Mouse (Mus musculus): ENCODE data around the gene Gnai3. TPM values are rescaled to one million over a fixed set of nuclear protein-coding genes. Genes with fewer than 3 reads are reported as not detected.

Gnai3 gene
- polyA plus RNA-seq, 1 experiment from 2014 or later = 136 TPM

GRCm38 (mm10) chr3:108164807-108165206, 18.9 kb upstream of the Gnai3 start:
- ATAC-seq = peak; percentile 57
- peaks cover 5% of the 10 kb centered on the region for H3K27me3 ChIP-seq
- CTCF ChIA-PET = interaction anchor here (0.7 to 10.4 kb wide), 30 partner anchors 8 to 280 kb away, joined by 3 to 247 read pairs (median 4); partner anchors contain the start of genes Atxn7l2, Cyb561d1, Gnai3 and Gnat2
- DNase-seq (ENCODE audit: low read depth, low spot score) = peak; percentile 34
- no peak for TF ChIP-seq CTCF (IDR thresholded peaks at IDR 0.05)
- in situ Hi-C loops (cut with MboI; ENCODE audit: low pct_unique_long_range_greater_than_20kb) = loop anchor here (5.0 kb wide), 3 partner anchors 42 to 222 kb away; no protein-coding TSS in a partner anchor
- POLR2A ChIA-PET = interaction anchor here (0.8 to 2.0 kb wide), 10 partner anchors 10 to 92 kb away, joined by 3 to 11 read pairs (median 4); partner anchors contain the start of genes Amigo1, Atxn7l2, Cyb561d1 and Gpr61

- no peak for ATAC-seq
- no peak for DNase-seq (ENCODE audit: low read depth, low spot score)
- ChIA-PET POLR2A (interaction anchor here (0.7 to 2.0 kb wide), 10 partner anchors 9 to 239 kb away, joined by 3 to 11 read pairs (median 4); partner anchors contain the start of genes Amigo1, Atxn7l2, Cyb561d1 and Gpr61), CTCF (interaction anchor here (0.7 to 10.4 kb wide), 27 partner anchors 9 to 281 kb away, joined by 3 to 247 read pairs (median 5); partner anchors contain the start of genes Atxn7l2, Cyb561d1, Gnai3 and Gnat2)
- TF ChIP-seq CTCF (IDR thresholded peaks at IDR 0.05) = no peak
- in situ Hi-C loops (cut with MboI; ENCODE audit: low pct_unique_long_range_greater_than_20kb) = loop anchor here (5.0 kb wide), 1 partner anchor 88 kb away; no protein-coding TSS in a partner anchor
- peaks cover 5% of the 10 kb centered on the region for H3K27me3 ChIP-seq
These were observed 18.1 kb upstream of the Gnai3 start for GRCm38 (mm10) chr3:108164091-108164490.

DNA sequence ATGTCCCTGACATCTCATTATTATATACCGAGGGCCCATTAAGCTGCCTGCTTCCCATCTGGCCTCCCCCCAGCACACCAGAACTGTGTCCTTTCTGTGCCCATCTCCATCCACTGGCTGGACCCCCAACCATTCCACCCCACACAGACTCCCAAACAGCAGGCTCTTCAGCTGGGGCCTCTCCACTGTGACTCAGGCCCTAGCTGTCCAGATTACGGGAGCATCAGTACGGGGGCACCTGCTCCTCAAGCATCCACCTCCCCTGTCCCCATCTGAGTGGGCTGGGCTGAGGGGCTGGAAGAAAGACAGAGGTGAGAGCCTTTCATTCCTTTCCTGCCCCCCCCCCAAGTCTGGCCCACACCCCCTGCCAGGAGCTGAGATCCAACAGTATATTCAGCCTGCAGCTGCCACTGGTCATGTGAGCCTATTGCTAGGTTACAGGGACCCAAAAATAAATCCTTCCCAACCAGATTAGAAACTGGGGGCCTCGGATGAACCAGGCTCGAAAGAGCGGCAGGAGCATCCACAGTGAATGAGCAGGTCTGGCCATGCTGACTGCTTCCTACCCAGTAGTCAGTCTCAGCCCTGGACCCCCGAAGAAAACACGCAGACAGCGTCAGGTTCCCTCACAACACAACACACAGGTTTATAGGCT, 12.6 kb upstream of the Gnai3 start:
- POLR2A ChIA-PET = interaction anchor here (0.6 to 1.0 kb wide), 3 partner anchors 10 to 289 kb away, joined by 3 to 4 read pairs (median 3); no protein-coding TSS in a partner anchor
- in situ Hi-C loops (cut with MboI; ENCODE audit: low pct_unique_long_range_greater_than_20kb) = no loop called here
- TF ChIP-seq CTCF (IDR thresholded peaks at IDR 0.05) = no peak
- ATAC-seq (no peak), DNase-seq (ENCODE audit: low read depth, low spot score) (no peak)
- H3K27me3 ChIP-seq = peaks cover 5% of the 10 kb centered on the region
- CTCF ChIA-PET = interaction anchor here (0.8 to 1.3 kb wide), 3 partner anchors 10 to 43 kb away, joined by 3 to 6 read pairs (median 3); partner anchors contain the start of gene Cyb561d1

GRCm38 (mm10) chr3:108154656-108155055, 8.7 kb upstream of the Gnai3 start, which contains the start of gene Gpr61:
Gene Gpr61, minus strand, starts transcription at chr3:108154882.
- no peak for TF ChIP-seq CTCF (IDR thresholded peaks at IDR 0.05)
- in situ Hi-C loops (cut with MboI; ENCODE audit: low pct_unique_long_range_greater_than_20kb) = no loop called here
- DNase-seq (ENCODE audit: low read depth, low spot score) (no peak), ATAC-seq (no peak)
- H3K27me3 ChIP-seq = no peaks in the 10 kb centered on the region
- POLR2A ChIA-PET = interaction anchor here (2.0 kb wide), 1 partner anchor 9 kb away, joined by 5 read pairs; no protein-coding TSS in a partner anchor
- CTCF ChIA-PET = interaction anchor here (1.0 to 10.1 kb wide), 6 partner anchors 8 to 125 kb away, joined by 3 to 72 read pairs (median 6); partner anchors contain the start of genes Cyb561d1 and Gnai3

- ChIA-PET POLR2A (interaction anchor here (1.0 kb wide), 1 partner anchor 11 kb away, joined by 3 read pairs; no protein-coding TSS in a partner anchor), CTCF (interaction anchor here (10.1 kb wide), 1 partner anchor 13 kb away, joined by 72 read pairs; no protein-coding TSS in a partner anchor)
- H3K27me3 ChIP-seq = no peaks in the 10 kb centered on the region
- TF ChIP-seq CTCF (IDR thresholded peaks at IDR 0.05) = no peak
- DNase-seq (ENCODE audit: low read depth, low spot score) (no peak), ATAC-seq (no peak)
- in situ Hi-C loops (cut with MboI; ENCODE audit: low pct_unique_long_range_greater_than_20kb) = no loop called here
These were observed 6.3 kb upstream of the Gnai3 start for GRCm38 (mm10) chr3:108152290-108152689.

DNA sequence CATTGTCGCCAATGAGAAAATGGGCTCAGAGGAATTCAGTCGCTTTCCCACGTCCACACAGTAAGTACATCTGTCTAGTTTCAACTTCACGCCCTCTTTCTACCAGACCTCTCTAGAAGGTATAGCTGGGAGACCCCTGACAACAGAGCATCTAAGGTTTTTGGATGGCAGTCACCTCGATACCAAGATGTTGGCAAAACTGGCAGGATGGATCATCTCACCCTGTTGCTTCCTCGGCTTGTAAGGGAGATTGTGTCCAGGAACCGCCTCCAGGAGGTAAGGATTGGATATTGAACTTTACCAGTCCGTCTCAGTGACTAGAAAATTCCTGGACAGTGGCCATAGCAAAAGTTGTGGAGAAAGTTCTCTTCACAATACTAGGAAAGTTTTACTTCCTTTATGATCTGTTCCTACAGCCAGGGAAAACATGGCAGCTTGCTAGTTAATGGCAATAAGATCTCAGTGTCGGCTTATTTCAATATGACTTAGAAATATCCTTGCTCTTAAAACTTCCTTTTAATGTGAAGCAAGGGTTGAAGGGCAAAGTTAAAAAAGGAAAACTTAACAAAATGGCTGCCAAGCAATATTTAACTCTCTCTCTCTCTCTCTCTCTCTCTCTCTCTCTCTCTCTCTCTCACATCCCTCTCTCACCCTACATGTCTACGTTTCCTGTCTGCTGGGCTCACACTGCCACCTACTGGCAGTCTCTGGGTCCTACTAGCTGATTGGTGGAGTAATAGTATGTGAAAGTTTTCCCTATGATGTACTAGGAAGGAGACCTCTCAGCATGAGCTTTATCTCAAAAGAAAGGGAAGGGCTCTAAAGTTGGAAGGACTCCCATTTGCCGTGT, 1.7 kb upstream of the Gnai3 start:
- no peak for TF ChIP-seq CTCF (IDR thresholded peaks at IDR 0.05)
- H3K27me3 ChIP-seq = no peaks in the 10 kb centered on the region
- DNase-seq (ENCODE audit: low read depth, low spot score) = peak; percentile 69
- POLR2A ChIA-PET = interaction anchor here (0.6 to 1.5 kb wide), 6 partner anchors 12 to 580 kb away, joined by 3 to 10 read pairs (median 4); no protein-coding TSS in a partner anchor
- CTCF ChIA-PET = interaction anchor here (0.6 to 10.1 kb wide), 51 partner anchors 7 to 284 kb away, joined by 3 to 72 read pairs (median 4); partner anchors contain the start of genes Cyb561d1 and Gpr61
- ATAC-seq = no peak
- in situ Hi-C loops (cut with MboI; ENCODE audit: low pct_unique_long_range_greater_than_20kb) = loop anchor here (5.0 to 10.0 kb wide), 4 partner anchors 65 to 443 kb away; no protein-coding TSS in a partner anchor

DNA sequence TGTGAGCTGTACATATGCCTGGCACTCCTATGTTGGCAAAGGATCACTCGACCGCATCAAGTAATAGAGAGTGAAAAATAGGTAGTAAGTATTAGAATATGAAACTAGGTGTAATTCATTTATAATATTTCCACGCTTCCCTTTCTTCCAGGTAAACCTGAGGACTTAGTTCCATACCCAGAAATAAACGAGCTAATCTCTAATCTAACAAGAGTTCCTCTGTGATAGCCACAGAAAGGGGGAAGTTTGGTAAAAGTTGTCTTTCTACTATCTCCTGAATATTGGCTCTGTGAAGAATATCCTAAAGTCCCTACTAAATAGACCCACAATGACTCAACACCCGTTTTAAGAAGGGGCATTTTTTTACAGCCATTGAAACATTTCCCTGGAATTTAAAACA, 725 bp upstream of the Gnai3 start:
- ATAC-seq = no peak
- no peak for DNase-seq (ENCODE audit: low read depth, low spot score)
- no peaks in the 10 kb centered on the region for H3K27me3 ChIP-seq
- ChIA-PET POLR2A (interaction anchor here (0.8 to 3.1 kb wide), 7 partner anchors 17 to 78 kb away, joined by 3 to 21 read pairs (median 7); partner anchors contain the start of genes Ampd2 and Cyb561d1), CTCF (interaction anchor here (1.0 to 6.0 kb wide), 17 partner anchors 8 to 280 kb away, joined by 3 to 45 read pairs (median 5); partner anchors contain the start of gene Gpr61)
- in situ Hi-C loops (cut with MboI; ENCODE audit: low pct_unique_long_range_greater_than_20kb) = loop anchor here (5.0 to 10.0 kb wide), 4 partner anchors 64 to 442 kb away; no protein-coding TSS in a partner anchor
- no peak for TF ChIP-seq CTCF (IDR thresholded peaks at IDR 0.05)

DNA sequence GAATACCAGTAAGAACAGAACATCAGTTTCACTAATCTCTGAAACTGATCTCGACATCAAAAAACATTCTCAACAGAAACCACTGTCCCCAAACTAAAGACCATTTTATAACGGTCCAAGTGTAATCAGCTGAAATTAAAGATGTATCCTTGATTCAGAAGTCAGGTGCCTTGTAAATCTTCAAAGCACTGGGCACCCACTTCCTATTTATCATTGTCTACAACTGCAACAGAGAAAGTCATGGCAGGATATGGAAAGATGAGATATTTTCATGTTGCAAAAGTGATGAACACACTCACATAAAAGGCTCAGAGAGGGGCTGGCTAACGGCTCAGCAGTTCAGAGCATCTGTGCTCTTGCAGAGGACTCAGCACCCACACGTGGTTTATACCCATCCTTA, 5.2 kb downstream of the Gnai3 start:
- in situ Hi-C loops (cut with MboI; ENCODE audit: low pct_unique_long_range_greater_than_20kb) = loop anchor here (10.0 kb wide), 1 partner anchor 436 kb away; no protein-coding TSS in a partner anchor

GRCm38 (mm10) chr3:108139113-108139512, 6.8 kb downstream of the Gnai3 start:
- in situ Hi-C loops (cut with MboI; ENCODE audit: low pct_unique_long_range_greater_than_20kb) = no loop called here

More for the DNA sequence above, 5.2 kb downstream of the Gnai3 start:
- POLR2A ChIA-PET = no interaction called here
- H3K27me3 ChIP-seq = no peaks in the 10 kb centered on the region
- DNase-seq (ENCODE audit: low read depth, low spot score) (no peak), ATAC-seq (no peak)
- CTCF ChIA-PET = no interaction called here
- TF ChIP-seq CTCF (IDR thresholded peaks at IDR 0.05) = no peak

More at GRCm38 (mm10) chr3:108139113-108139512, 6.8 kb downstream of the Gnai3 start:
- CTCF ChIA-PET = interaction anchor here (1.3 to 1.4 kb wide), 4 partner anchors 11 to 579 kb away, joined by 3 to 4 read pairs (median 4); no protein-coding TSS in a partner anchor
- POLR2A ChIA-PET = no interaction called here
- H3K27me3 ChIP-seq = no peaks in the 10 kb centered on the region
- no peak for TF ChIP-seq CTCF (IDR thresholded peaks at IDR 0.05)
- ATAC-seq = no peak
- no peak for DNase-seq (ENCODE audit: low read depth, low spot score)
